Mouse (Mus musculus): ENCODE measurements around the gene Prpf6. TPM values are rescaled to one million over a fixed set of nuclear protein-coding genes. Genes with fewer than 3 reads are reported as not detected.
A peak's percentile ranks its signal among the peaks of the same experiment; 100 is the strongest.

The Prpf6 gene
- polyA plus RNA-seq, 1 experiment from 2014 or later: 58.8 TPM

GRCm38 (mm10) chr2:181658930-181659555 lies 67.4 kb downstream of the Prpf6 start:
- 41% methylated on average over 17 of the region's 17 CpGs for WGBS
- H3K4me3 ChIP-seq (ENCODE audit: low read depth, low read length): no peak overlapping the region
- H3K9me3 ChIP-seq (ENCODE audit: low read depth, low read length): no peaks in the 10 kb centered on the region
- no peak overlapping the region for H3K9ac ChIP-seq
- H3K36me3 ChIP-seq (ENCODE audit: insufficient read depth): peaks cover 37% of the 10 kb centered on the region
- no peaks in the 10 kb centered on the region for H3K27me3 ChIP-seq (ENCODE audit: insufficient read depth, low read length)
- H3K4me2 ChIP-seq: no peak overlapping the region
- ATAC-seq (ENCODE audit: insufficient read depth) (peak; percentile 39; the same call in 1 of the 2 replicates), DNase-seq (peak; percentile 71)
- H3K27ac ChIP-seq (ENCODE audit: low read depth): no peak overlapping the region
- no peak for TF ChIP-seq CTCF (IDR thresholded peaks at IDR 0.05; ENCODE audit: low read depth)
- no peaks in the 10 kb centered on the region for H3K4me1 ChIP-seq (ENCODE audit: insufficient read depth)

- Histone ChIP-seq H3K9ac (no peak overlapping the region), H3K4me2 (0 out of 2 replicates have a peak overlapping the region, but pooled peaks have one; percentile 7), H3K4me3 (ENCODE audit: low read depth, low read length) (no peak overlapping the region), H3K9me3 (ENCODE audit: low read depth, low read length) (no peaks in the 10 kb centered on the region), H3K27ac (ENCODE audit: low read depth) (no peak overlapping the region), H3K36me3 (ENCODE audit: insufficient read depth) (peaks cover 31% of the 10 kb centered on the region), H3K27me3 (ENCODE audit: insufficient read depth, low read length) (no peaks in the 10 kb centered on the region), H3K4me1 (ENCODE audit: insufficient read depth) (no peaks in the 10 kb centered on the region)
- WGBS: 8% methylated on average over 9 of the region's 9 CpGs
- peak; percentile 83 for DNase-seq
- TF ChIP-seq CTCF (IDR thresholded peaks at IDR 0.05; ENCODE audit: low read depth): peak; percentile 86
- peak; percentile 89 for ATAC-seq (ENCODE audit: insufficient read depth)
Measured at GRCm38 (mm10) chr2:181659609-181660055, 68.0 kb downstream of the Prpf6 start.

GRCm38 (mm10) chr2:181662620-181663297 lies 71.1 kb downstream of the Prpf6 start:
- Histone ChIP-seq H3K4me2 (no peak overlapping the region), H3K9me3 (ENCODE audit: low read depth, low read length) (no peaks in the 10 kb centered on the region), H3K36me3 (ENCODE audit: insufficient read depth) (0 out of 2 replicates have a peak, but pooled peaks cover 2% of the 10 kb centered on the region), H3K27ac (ENCODE audit: low read depth) (peak overlapping the region; percentile 46; the same call in 1 of the 2 replicates), H3K27me3 (ENCODE audit: insufficient read depth, low read length) (no peaks in the 10 kb centered on the region), H3K9ac (no peak overlapping the region), H3K4me3 (ENCODE audit: low read depth, low read length) (no peak overlapping the region), H3K4me1 (ENCODE audit: insufficient read depth) (no peaks in the 10 kb centered on the region)
- TF ChIP-seq CTCF (IDR thresholded peaks at IDR 0.05; ENCODE audit: low read depth): no peak
- peak; percentile 27 for DNase-seq
- 78% methylated on average over 3 of the region's 3 CpGs for WGBS
- ATAC-seq (ENCODE audit: insufficient read depth): peak; percentile 25; the same call in 1 of the 2 replicates

- Histone ChIP-seq H3K9ac (no peak overlapping the region), H3K36me3 (ENCODE audit: insufficient read depth) (0 out of 2 replicates have a peak, but pooled peaks cover 2% of the 10 kb centered on the region), H3K4me2 (no peak overlapping the region), H3K27me3 (ENCODE audit: insufficient read depth, low read length) (no peaks in the 10 kb centered on the region), H3K9me3 (ENCODE audit: low read depth, low read length) (no peaks in the 10 kb centered on the region), H3K4me3 (ENCODE audit: low read depth, low read length) (no peak overlapping the region), H3K4me1 (ENCODE audit: insufficient read depth) (no peaks in the 10 kb centered on the region), H3K27ac (ENCODE audit: low read depth) (peak overlapping the region; percentile 40; the same call in 1 of the 2 replicates)
- ATAC-seq (ENCODE audit: insufficient read depth) (peak; percentile 18; the same call in 1 of the 2 replicates), DNase-seq (peak; percentile 56)
- WGBS: 16% methylated on average over 4 of the region's 4 CpGs
- no peak for TF ChIP-seq CTCF (IDR thresholded peaks at IDR 0.05; ENCODE audit: low read depth)
Measured at GRCm38 (mm10) chr2:181663298-181663630, 71.6 kb downstream of the Prpf6 start.

GRCm38 (mm10) chr2:181670285-181670912 lies 78.7 kb downstream of the Prpf6 start:
- H3K27me3 ChIP-seq (ENCODE audit: insufficient read depth, low read length): peaks cover 43% of the 10 kb centered on the region
- peak; percentile 19; the same call in 1 of the 2 replicates for ATAC-seq (ENCODE audit: insufficient read depth)
- peak; percentile 37 for TF ChIP-seq CTCF (IDR thresholded peaks at IDR 0.05; ENCODE audit: low read depth)
- H3K4me2 ChIP-seq: peak overlapping the region; percentile 71
- H3K36me3 ChIP-seq (ENCODE audit: insufficient read depth): 0 out of 2 replicates have a peak, but pooled peaks cover 3% of the 10 kb centered on the region
- peak overlapping the region; percentile 36; the same call in 1 of the 2 replicates for H3K27ac ChIP-seq (ENCODE audit: low read depth)
- H3K4me3 ChIP-seq (ENCODE audit: low read depth, low read length): peak overlapping the region; percentile 54
- 3% methylated on average over 48 of the region's 56 CpGs for whole genome bisulfite sequencing
- H3K9ac ChIP-seq: peak overlapping the region; percentile 56
- H3K4me1 ChIP-seq (ENCODE audit: insufficient read depth): no peaks in the 10 kb centered on the region
- no peaks in the 10 kb centered on the region for H3K9me3 ChIP-seq (ENCODE audit: low read depth, low read length)
- DNase-seq: peak; percentile 41

DNA sequence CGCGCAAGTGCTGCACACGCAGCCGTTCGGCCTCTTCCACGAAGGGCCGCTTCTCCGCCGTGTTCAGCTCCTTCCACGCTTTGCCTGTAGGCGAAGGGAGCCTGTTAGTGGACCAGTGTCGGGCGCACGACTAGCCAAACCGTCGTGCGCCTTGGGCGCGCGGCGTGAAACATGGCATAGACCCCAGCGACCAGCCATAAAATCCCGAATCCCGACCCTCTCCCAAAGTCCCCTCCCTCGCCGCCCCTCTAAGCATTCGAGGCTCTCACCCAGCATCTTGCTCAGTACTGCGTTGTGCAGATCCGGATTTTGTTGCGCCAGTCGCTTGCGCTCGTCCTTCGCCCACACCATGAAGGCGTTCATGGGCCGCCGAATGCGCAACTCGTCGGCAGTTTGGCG lies 79.2 kb downstream of the Prpf6 start:
- peak overlapping the region; percentile 56 for H3K9ac ChIP-seq
- ATAC-seq (ENCODE audit: insufficient read depth) (0 out of 2 replicates have a peak, but pooled peaks have one; percentile 10), DNase-seq (no peak)
- no peaks in the 10 kb centered on the region for H3K9me3 ChIP-seq (ENCODE audit: low read depth, low read length)
- 1% methylated on average over 41 of the region's 41 CpGs for WGBS
- 0 out of 2 replicates have a peak, but pooled peaks cover 3% of the 10 kb centered on the region for H3K36me3 ChIP-seq (ENCODE audit: insufficient read depth)
- H3K4me3 ChIP-seq (ENCODE audit: low read depth, low read length): peak overlapping the region; percentile 54
- H3K27me3 ChIP-seq (ENCODE audit: insufficient read depth, low read length): peaks cover 43% of the 10 kb centered on the region
- peak overlapping the region; percentile 46; the same call in 1 of the 2 replicates for H3K27ac ChIP-seq (ENCODE audit: low read depth)
- TF ChIP-seq CTCF (IDR thresholded peaks at IDR 0.05; ENCODE audit: low read depth): no peak
- H3K4me2 ChIP-seq: peak overlapping the region; percentile 71
- no peaks in the 10 kb centered on the region for H3K4me1 ChIP-seq (ENCODE audit: insufficient read depth)

All from lung, embryonic 14.5 days (tissue).